Mouse (Mus musculus) NIH3T3 (cell line): ENCODE results near the gene Trank1.

Source experiments
- DNase-seq: peaks from one replicate; pipeline ENCODE4 v3.0.0-alpha.2; 2012; ENCODE audit warnings: low read depth

Gene Trank1

GRCm38 (mm10) chr9:111425113-111425512 lies 113.6 kb downstream of the Trank1 start:
- DNase-seq: no peak

GRCm38 (mm10) chr9:111425952-111426351 lies 114.4 kb downstream of the Trank1 start:
- DNase-seq: no peak

- no peak for DNase-seq
Observed at GRCm38 (mm10) chr9:111427891-111428555, 116.5 kb downstream of the Trank1 start.

GRCm38 (mm10) chr9:111428698-111429362 lies 117.3 kb downstream of the Trank1 start:
- DNase-seq: no peak

GRCm38 (mm10) chr9:111429363-111429750 lies 117.8 kb downstream of the Trank1 start:
- no peak for DNase-seq

- no peak for DNase-seq
Observed at GRCm38 (mm10) chr9:111435429-111435828, 123.9 kb downstream of the Trank1 start.

- DNase-seq: no peak
Observed at GRCm38 (mm10) chr9:111438904-111439835, 127.6 kb downstream of the Trank1 start, which contains the start of gene Dclk3. Gene Dclk3, plus strand, starts transcription at chr9:111439081.

GRCm38 (mm10) chr9:111439836-111440201 lies 128.3 kb downstream of the Trank1 start:
- DNase-seq: no peak

GRCm38 (mm10) chr9:111440446-111440845 lies 128.9 kb downstream of the Trank1 start:
- DNase-seq: no peak

- no peak for DNase-seq
Observed at GRCm38 (mm10) chr9:111441151-111441550, 129.6 kb downstream of the Trank1 start.
